Mouse (Mus musculus): ENCODE data around the gene Klrb1b. TPM values are rescaled to one million over a fixed set of nuclear protein-coding genes. Genes with fewer than 3 reads are reported as not detected.

Klrb1b gene
- polyA plus RNA-seq, 1 experiment from 2014 or later: 0.56 TPM

- Histone ChIP-seq H3K27me3 (ENCODE audit: control insufficient read depth, insufficient read depth, low read length) (no peaks in the 10 kb centered on the region), H3K36me3 (ENCODE audit: control insufficient read depth, insufficient read depth, low read length) (no peaks in the 10 kb centered on the region), H3K4me1 (ENCODE audit: control insufficient read depth, insufficient read depth, low read length) (0 out of 2 replicates have a peak, but pooled peaks cover 9% of the 10 kb centered on the region), H3K9me3 (replicated peaks; ENCODE audit: control insufficient read depth, low read length) (no peaks in the 10 kb centered on the region), H3K27ac (ENCODE audit: low read length) (peak overlapping the region; percentile 82), H3K4me3 (replicated peaks; ENCODE audit: low read length) (peak overlapping the region; percentile 86), H3K4me2 (ENCODE audit: low read depth, low read length) (peak overlapping the region; percentile 68), H3K9ac (ENCODE audit: low read length) (peak overlapping the region; percentile 89)
- 0 out of 2 replicates have a peak, but pooled peaks have one; percentile 14 for ATAC-seq (ENCODE audit: insufficient read depth, low FRiP score)
- 2% methylated on average over 14 of the region's 14 CpGs for WGBS
These were observed 11.6 kb upstream of the Klrb1b start for GRCm38 (mm10) chr6:128837454-128838341.

- no peak for ATAC-seq (ENCODE audit: insufficient read depth, low FRiP score)
- Histone ChIP-seq H3K4me3 (replicated peaks; ENCODE audit: low read length) (peak overlapping the region; percentile 86; the same call in 1 of the 2 replicates), H3K4me1 (ENCODE audit: control insufficient read depth, insufficient read depth, low read length) (0 out of 2 replicates have a peak, but pooled peaks cover 5% of the 10 kb centered on the region), H3K9ac (ENCODE audit: low read length) (no peak overlapping the region), H3K36me3 (ENCODE audit: control insufficient read depth, insufficient read depth, low read length) (no peaks in the 10 kb centered on the region), H3K27ac (ENCODE audit: low read length) (no peak overlapping the region), H3K9me3 (replicated peaks; ENCODE audit: control insufficient read depth, low read length) (no peaks in the 10 kb centered on the region), H3K27me3 (ENCODE audit: control insufficient read depth, insufficient read depth, low read length) (no peaks in the 10 kb centered on the region), H3K4me2 (ENCODE audit: low read depth, low read length) (peak overlapping the region; percentile 68)
- WGBS: 87% methylated on average over 6 of the region's 6 CpGs
These were observed 10.8 kb upstream of the Klrb1b start for GRCm38 (mm10) chr6:128836955-128837334.

- Histone ChIP-seq H3K4me3 (replicated peaks; ENCODE audit: low read length) (no peak overlapping the region), H3K9ac (ENCODE audit: low read length) (no peak overlapping the region), H3K27me3 (ENCODE audit: control insufficient read depth, insufficient read depth, low read length) (no peaks in the 10 kb centered on the region), H3K9me3 (replicated peaks; ENCODE audit: control insufficient read depth, low read length) (no peaks in the 10 kb centered on the region), H3K4me2 (ENCODE audit: low read depth, low read length) (no peak overlapping the region), H3K27ac (ENCODE audit: low read length) (no peak overlapping the region), H3K4me1 (ENCODE audit: control insufficient read depth, insufficient read depth, low read length) (no peaks in the 10 kb centered on the region), H3K36me3 (ENCODE audit: control insufficient read depth, insufficient read depth, low read length) (no peaks in the 10 kb centered on the region)
- 74% methylated on average over 8 of the region's 8 CpGs for WGBS
- ATAC-seq (ENCODE audit: insufficient read depth, low FRiP score): no peak
These were observed 10.2 kb upstream of the Klrb1b start for GRCm38 (mm10) chr6:128836191-128836954.

- Histone ChIP-seq H3K4me3 (replicated peaks; ENCODE audit: low read length) (no peak overlapping the region), H3K36me3 (ENCODE audit: control insufficient read depth, insufficient read depth, low read length) (no peaks in the 10 kb centered on the region), H3K4me1 (ENCODE audit: control insufficient read depth, insufficient read depth, low read length) (no peaks in the 10 kb centered on the region), H3K27ac (ENCODE audit: low read length) (no peak overlapping the region), H3K9ac (ENCODE audit: low read length) (no peak overlapping the region), H3K27me3 (ENCODE audit: control insufficient read depth, insufficient read depth, low read length) (no peaks in the 10 kb centered on the region; the same call in 1 of the 2 replicates), H3K9me3 (replicated peaks; ENCODE audit: control insufficient read depth, low read length) (no peaks in the 10 kb centered on the region), H3K4me2 (ENCODE audit: low read depth, low read length) (no peak overlapping the region)
- ATAC-seq (ENCODE audit: insufficient read depth, low FRiP score): peak; percentile 14; the same call in 1 of the 2 replicates
- 62% methylated on average over 4 of the region's 4 CpGs for WGBS
These were observed 9.4 kb upstream of the Klrb1b start for GRCm38 (mm10) chr6:128835571-128835970.

- WGBS: 75% methylated on average over 10 of the region's 10 CpGs
- H3K4me2 ChIP-seq (ENCODE audit: low read depth, low read length): no peak overlapping the region
- no peaks in the 10 kb centered on the region for H3K36me3 ChIP-seq (ENCODE audit: control insufficient read depth, insufficient read depth, low read length)
- no peaks in the 10 kb centered on the region; the same call in 1 of the 2 replicates for H3K27me3 ChIP-seq (ENCODE audit: control insufficient read depth, insufficient read depth, low read length)
- no peaks in the 10 kb centered on the region for H3K4me1 ChIP-seq (ENCODE audit: control insufficient read depth, insufficient read depth, low read length)
- H3K9ac ChIP-seq (ENCODE audit: low read length): no peak overlapping the region
- ATAC-seq (ENCODE audit: insufficient read depth, low FRiP score): no peak
- no peak overlapping the region for H3K27ac ChIP-seq (ENCODE audit: low read length)
- no peak overlapping the region for H3K4me3 ChIP-seq (replicated peaks; ENCODE audit: low read length)
- no peaks in the 10 kb centered on the region for H3K9me3 ChIP-seq (replicated peaks; ENCODE audit: control insufficient read depth, low read length)
These were observed 6.9 kb upstream of the Klrb1b start for GRCm38 (mm10) chr6:128833046-128833445.

- Histone ChIP-seq H3K27me3 (ENCODE audit: control insufficient read depth, insufficient read depth, low read length) (peaks cover 3% of the 10 kb centered on the region), H3K9ac (ENCODE audit: low read length) (no peak overlapping the region), H3K4me3 (replicated peaks; ENCODE audit: low read length) (no peak overlapping the region), H3K27ac (ENCODE audit: low read length) (no peak overlapping the region), H3K4me1 (ENCODE audit: control insufficient read depth, insufficient read depth, low read length) (no peaks in the 10 kb centered on the region), H3K36me3 (ENCODE audit: control insufficient read depth, insufficient read depth, low read length) (no peaks in the 10 kb centered on the region), H3K9me3 (replicated peaks; ENCODE audit: control insufficient read depth, low read length) (no peaks in the 10 kb centered on the region), H3K4me2 (ENCODE audit: low read depth, low read length) (no peak overlapping the region)
- no peak for ATAC-seq (ENCODE audit: insufficient read depth, low FRiP score)
- WGBS: 61% methylated on average over 4 of the region's 4 CpGs
These were observed 3.7 kb upstream of the Klrb1b start for GRCm38 (mm10) chr6:128829837-128830236.

GRCm38 (mm10) chr6:128826781-128827180 lies 650 bp upstream of the Klrb1b start:
- 74% methylated on average over 3 of the region's 3 CpGs for WGBS
- Histone ChIP-seq H3K4me1 (ENCODE audit: control insufficient read depth, insufficient read depth, low read length) (no peaks in the 10 kb centered on the region), H3K27ac (ENCODE audit: low read length) (no peak overlapping the region), H3K4me2 (ENCODE audit: low read depth, low read length) (no peak overlapping the region), H3K4me3 (replicated peaks; ENCODE audit: low read length) (no peak overlapping the region), H3K9me3 (replicated peaks; ENCODE audit: control insufficient read depth, low read length) (no peaks in the 10 kb centered on the region), H3K36me3 (ENCODE audit: control insufficient read depth, insufficient read depth, low read length) (no peaks in the 10 kb centered on the region), H3K27me3 (ENCODE audit: control insufficient read depth, insufficient read depth, low read length) (peaks cover 3% of the 10 kb centered on the region), H3K9ac (ENCODE audit: low read length) (no peak overlapping the region)
- ATAC-seq (ENCODE audit: insufficient read depth, low FRiP score): no peak

- Histone ChIP-seq H3K27ac (ENCODE audit: low read length) (no peak overlapping the region), H3K27me3 (ENCODE audit: control insufficient read depth, insufficient read depth, low read length) (no peaks in the 10 kb centered on the region), H3K9me3 (replicated peaks; ENCODE audit: control insufficient read depth, low read length) (no peaks in the 10 kb centered on the region), H3K9ac (ENCODE audit: low read length) (no peak overlapping the region), H3K4me1 (ENCODE audit: control insufficient read depth, insufficient read depth, low read length) (no peaks in the 10 kb centered on the region), H3K36me3 (ENCODE audit: control insufficient read depth, insufficient read depth, low read length) (no peaks in the 10 kb centered on the region), H3K4me2 (ENCODE audit: low read depth, low read length) (no peak overlapping the region), H3K4me3 (replicated peaks; ENCODE audit: low read length) (no peak overlapping the region)
- no peak for ATAC-seq (ENCODE audit: insufficient read depth, low FRiP score)
- WGBS: 71% methylated on average over 4 of the region's 4 CpGs
These were observed 7.9 kb downstream of the Klrb1b start for GRCm38 (mm10) chr6:128818083-128818802.
